Mouse (Mus musculus) bone marrow macrophage, adult 2 months (primary cell): Measurements from ENCODE around the gene Dnajb3. TPM values are rescaled to one million over a fixed set of nuclear protein-coding genes. Genes with fewer than 3 reads are reported as not detected.
"Not testable (repeated sequence)": the region's sequence is repeated elsewhere in the genome, so short reads cannot be mapped to it uniquely, and the experiment has no call there.

Experiments used
- H3K27ac ChIP-seq: 2 replicates; pipeline ENCODE4 v1.5.1; 2012; ENCODE audit warnings: low read depth, low read length; ENCODE audit not compliant: insufficient read depth
- H3K4me1 ChIP-seq: 2 replicates; pipeline ENCODE4 v1.6.1; 2012; ENCODE audit warnings: low read length; ENCODE audit not compliant: control insufficient read depth, insufficient read depth
- H3K4me3 ChIP-seq: 2 replicates; pipeline ENCODE4 v1.5.1; 2012; ENCODE audit warnings: mild to moderate bottlenecking, low read length, moderate library complexity; ENCODE audit not compliant: insufficient read depth
- CTCF ChIP-seq: IDR thresholded peaks from 2 replicates; pipeline ENCODE4 v1.5.1; 2012; ENCODE audit warnings: low read depth, mild to moderate bottlenecking, low read length, moderate library complexity
- POLR2A ChIP-seq: IDR thresholded peaks from 2 replicates; pipeline ENCODE4 v1.6.1; 2012; ENCODE audit warnings: mild to moderate bottlenecking, low read depth, low read length, borderline replicate concordance
- polyA plus RNA-seq: library from polyadenylated mRNA; stranded (reverse); fragments of >200 nt; gene quantifications from 2 replicates; pipeline ENCODE4 v1.2.4, GENCODE M21; 2012; ENCODE audit not compliant: missing spikeins, insufficient read depth, insufficient read length

Gene Dnajb3
- polyA plus RNA-seq, 1 experiment = not detected

DNA sequence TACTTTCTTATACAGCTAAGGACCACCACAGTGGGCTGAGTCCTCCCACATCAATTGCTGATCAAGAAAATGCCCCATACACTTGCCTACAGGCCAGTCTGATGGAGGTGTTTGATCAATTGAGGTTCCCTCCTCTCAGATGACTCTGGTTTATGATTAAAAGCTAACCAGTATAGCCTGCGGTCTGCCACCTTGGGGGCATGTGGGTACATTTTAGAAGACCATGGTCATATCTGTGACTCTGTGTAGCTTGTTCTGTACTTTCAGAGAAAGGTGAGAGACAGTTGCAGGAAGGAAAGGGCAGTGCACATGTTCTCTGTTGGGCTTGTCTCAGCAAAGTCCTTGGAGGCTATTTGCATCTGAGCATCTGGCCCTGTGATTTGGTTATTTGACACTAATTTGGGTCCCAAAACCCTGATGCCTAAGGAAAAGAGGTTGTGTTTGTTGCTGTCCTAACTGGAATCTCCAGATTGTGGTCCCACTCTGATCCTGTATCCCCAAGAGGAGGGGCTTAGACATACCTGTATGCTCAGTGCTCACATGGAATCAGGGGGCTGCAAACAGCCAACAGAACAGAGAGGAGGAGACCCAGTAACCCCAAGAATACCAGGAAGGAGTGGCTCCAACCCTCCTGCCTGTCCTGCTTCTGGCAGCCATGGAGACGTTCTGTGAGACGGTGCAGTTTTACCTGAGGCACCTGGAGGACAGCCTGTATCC is 27.2 kb upstream of the Dnajb3 start:
- no peak for TF ChIP-seq CTCF
- TF ChIP-seq POLR2A = no peak
- Histone ChIP-seq H3K4me1 (no peaks in the 10 kb centered on the region), H3K27ac (no peak overlapping the region), H3K4me3 (no peak overlapping the region)

DNA sequence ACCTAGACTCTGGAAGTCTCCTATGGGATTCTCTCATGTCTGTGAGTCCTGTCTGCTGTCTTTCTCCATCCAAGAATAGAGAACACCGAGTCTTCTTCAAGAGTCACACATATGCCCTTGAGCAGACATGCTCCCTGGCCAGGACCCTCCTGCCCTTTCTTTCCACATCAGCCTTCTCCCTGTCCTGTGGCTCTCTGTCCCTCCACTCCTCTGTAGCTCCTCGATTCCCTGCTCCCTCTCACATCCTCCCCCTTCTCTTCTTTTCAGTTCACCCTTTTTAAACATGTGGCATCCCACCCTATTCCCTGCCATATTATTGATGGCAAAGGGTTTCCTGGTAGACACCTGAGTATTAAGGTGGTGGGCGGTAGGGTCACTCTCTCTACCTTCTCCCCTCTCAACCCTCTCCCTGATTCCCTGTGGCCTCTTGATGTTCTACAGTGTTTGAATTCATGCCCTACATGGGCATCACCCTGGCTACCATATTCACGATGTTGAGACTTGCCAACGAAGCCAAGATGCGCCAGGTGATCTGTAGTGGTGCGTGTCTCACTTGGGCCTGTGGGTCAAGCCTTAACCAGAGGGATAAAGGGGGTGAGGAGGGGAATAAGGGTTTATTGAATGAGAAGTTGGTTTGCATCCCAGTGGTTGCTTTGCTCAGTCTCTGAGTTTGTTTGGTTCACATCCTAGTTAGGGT is 26.4 kb upstream of the Dnajb3 start:
- no peak overlapping the region for H3K4me3 ChIP-seq
- no peak overlapping the region for H3K27ac ChIP-seq
- no peak for TF ChIP-seq CTCF
- TF ChIP-seq POLR2A = no peak
- H3K4me1 ChIP-seq = peaks cover 5% of the 10 kb centered on the region

DNA sequence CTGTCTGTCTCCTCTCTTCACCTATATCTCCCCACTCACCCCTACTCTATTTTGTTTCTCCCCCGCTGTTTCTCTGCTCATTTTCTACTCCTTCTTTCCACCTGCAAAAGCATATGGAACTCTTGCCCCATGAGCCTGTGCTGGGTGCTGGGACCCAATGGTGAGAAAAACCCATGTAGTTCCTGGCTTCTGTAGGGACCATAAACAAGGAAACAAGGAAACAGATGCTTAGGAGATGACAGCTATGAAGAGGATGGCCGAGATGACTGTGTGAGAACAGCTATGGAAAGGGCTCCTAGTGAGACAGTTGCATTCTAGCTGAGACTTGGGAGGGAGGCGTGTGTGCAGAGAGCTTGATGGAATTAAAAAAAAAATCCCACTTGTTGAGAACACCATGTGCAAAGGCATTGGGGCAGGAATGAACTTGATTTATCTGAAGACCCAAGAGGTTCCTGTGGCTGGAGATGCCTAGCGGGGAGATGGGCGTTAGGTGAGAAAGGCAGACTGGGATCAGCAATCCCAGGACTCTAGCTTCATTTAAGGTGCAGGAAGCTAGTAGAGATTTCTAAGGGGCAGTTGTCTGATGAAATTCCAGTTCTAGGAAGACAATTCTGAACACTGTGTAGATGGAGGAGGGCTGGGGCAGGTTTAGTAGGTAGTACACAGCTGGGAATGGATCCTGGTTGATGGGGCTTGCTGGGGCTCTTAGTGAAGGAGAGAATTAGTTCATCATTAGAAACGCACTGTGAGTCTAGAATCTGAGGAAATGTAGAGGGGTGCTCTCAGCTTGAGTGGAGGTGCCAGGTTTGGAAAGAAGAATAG is 25.6 kb upstream of the Dnajb3 start:
- peaks cover 10% of the 10 kb centered on the region for H3K4me1 ChIP-seq
- no peak overlapping the region for H3K27ac ChIP-seq
- H3K4me3 ChIP-seq = no peak overlapping the region
- TF ChIP-seq CTCF (no peak), POLR2A (no peak)

DNA sequence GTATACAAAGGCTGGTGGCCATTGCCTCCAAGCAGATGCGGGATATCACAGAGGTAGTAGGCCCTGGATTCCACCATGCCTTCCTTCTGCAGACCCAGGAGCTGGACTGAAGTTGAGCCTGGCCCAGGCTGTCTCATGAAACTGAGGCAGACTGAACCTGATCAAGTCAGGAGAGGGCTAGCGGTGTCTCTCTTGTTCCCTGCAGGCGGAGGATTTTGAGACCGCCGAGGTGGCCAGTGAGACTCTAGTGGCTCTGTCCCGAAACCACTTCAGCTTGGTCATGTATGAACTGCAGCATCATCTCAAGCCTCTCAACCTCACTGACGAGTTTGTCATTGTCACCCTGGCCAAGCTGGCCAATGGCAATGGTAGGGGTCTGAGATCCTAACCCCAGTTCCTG is 24.8 kb upstream of the Dnajb3 start:
- H3K4me1 ChIP-seq = peaks cover 10% of the 10 kb centered on the region

DNA sequence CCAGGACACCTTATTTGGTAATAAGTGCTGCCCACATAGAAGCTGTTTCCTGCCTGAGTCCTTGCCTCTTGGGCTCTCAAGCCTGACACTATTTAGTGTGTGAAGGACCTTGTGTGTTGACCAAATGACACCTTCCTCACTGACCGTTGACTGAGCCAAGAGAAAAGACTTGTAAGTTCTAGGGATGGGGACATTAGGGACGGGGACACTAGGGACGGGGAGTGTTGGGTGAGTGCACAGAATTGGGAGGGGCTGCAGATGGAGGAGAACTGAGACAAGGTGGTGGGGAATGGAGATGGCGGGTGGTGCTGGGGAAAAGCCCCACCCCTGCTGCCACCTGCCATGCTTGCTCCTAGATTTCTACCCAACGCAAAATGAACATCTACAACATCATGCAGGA is 24.4 kb upstream of the Dnajb3 start:
- H3K4me1 ChIP-seq = peaks cover 10% of the 10 kb centered on the region
- no peak overlapping the region for H3K4me3 ChIP-seq
- H3K27ac ChIP-seq = no peak overlapping the region
- no peak for TF ChIP-seq POLR2A
- no peak for TF ChIP-seq CTCF

More for the DNA sequence above, 24.8 kb upstream of the Dnajb3 start:
- no peak for TF ChIP-seq POLR2A
- TF ChIP-seq CTCF = no peak
- Histone ChIP-seq H3K4me3 (no peak overlapping the region), H3K27ac (no peak overlapping the region)

DNA sequence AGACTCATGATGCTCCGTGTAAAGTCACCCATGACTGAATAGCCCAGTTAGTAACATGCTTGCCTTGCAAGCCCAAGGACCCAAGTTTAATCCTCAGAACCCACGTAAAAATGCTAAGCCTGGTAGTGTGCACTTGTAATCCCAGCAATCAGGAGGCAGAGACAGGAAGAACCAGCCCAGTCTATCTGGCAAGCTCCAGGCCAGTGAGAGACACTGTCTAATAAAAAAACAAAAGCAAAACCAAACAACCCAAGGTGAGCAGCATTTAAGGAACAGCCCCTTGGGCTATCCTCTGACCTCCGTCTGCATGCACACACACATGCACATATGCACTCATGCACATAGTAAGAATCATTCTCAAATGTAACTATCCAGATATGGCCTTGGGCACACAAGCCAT is 24.0 kb upstream of the Dnajb3 start:
- no peak overlapping the region for H3K4me3 ChIP-seq
- H3K27ac ChIP-seq = no peak overlapping the region
- peaks cover 10% of the 10 kb centered on the region for H3K4me1 ChIP-seq
- TF ChIP-seq CTCF (no peak), POLR2A (no peak)

DNA sequence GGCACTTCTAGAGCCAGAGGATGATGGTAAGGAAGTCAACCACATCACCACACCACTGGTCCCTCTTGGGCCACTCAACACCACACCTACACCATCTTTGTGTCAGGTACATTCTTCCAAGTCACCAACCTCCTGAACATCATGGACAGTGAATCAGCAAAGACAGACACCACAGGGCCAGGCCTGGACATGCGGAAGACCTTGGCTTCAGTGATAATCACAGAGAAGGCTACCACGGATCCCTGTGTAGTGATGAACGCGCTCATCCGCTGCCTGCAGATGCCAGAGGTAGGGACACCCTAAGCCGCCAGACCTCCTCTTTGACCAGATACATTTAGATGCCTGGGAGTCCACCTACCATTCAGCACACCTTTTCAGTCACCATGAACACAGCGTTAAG is 22.5 kb upstream of the Dnajb3 start:
- Histone ChIP-seq H3K4me3 (no peak overlapping the region), H3K27ac (no peak overlapping the region), H3K4me1 (peaks cover 10% of the 10 kb centered on the region)
- TF ChIP-seq CTCF (no peak), POLR2A (no peak)

DNA sequence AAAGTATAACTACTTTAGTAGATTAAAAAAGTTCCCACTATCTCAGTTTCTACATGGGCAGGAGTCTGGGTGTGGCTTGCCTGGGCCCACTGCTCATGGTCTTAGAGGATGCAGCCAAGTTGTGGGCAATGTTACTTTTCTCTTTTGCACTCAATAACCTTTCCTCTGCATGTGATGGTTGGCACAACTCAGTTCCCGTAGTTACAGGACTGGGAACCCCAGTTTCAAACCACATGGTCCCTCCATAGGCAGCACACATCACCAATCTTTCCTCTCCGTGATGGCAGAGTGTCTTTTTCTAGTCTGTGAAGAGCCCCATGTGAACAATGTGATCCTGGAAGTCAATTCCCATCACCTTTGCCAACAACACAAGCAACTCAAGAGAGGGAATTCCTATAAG is 21.9 kb upstream of the Dnajb3 start:
- peaks cover 10% of the 10 kb centered on the region for H3K4me1 ChIP-seq
- TF ChIP-seq POLR2A (no peak), CTCF (no peak)
- H3K27ac ChIP-seq = no peak overlapping the region
- H3K4me3 ChIP-seq = no peak overlapping the region

DNA sequence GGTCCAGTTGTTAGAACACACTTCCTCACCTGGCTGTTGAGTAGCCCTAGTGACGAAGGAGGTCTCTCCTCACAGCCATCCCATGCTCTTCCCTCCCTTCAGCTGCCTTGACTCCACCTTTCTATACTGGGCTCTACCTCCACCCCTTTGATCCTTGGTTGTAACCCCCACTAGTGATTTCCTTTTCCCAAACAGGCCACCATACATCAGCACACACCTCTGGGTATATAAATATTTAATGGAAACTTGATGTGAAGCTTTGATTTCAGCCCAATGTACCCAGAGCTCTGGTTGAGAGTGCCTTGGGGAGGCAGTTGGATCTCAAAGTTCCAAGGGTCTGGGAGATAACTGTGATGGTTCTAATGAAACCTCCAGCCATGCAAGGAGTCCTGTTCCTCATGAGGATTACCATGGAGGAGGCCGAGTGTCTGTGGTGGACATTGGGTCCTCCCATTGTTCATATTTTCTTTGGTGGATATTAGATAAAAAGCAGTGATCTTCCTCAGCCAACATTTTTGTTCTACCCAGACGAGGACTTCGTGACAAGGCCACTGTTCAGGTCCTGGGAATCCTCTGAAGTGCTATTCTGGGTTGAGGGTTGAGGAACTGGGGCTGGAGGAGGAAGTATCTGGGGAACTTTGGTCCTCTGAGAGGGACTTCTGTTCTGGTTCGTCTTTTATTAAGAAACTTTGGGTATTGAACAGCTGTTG is 21.2 kb upstream of the Dnajb3 start, which contains the start of gene Mroh2a:
Gene Mroh2a, plus strand, starts transcription at position 317 of the 710 bp plus-strand sequence.
- Histone ChIP-seq H3K4me3 (no peak within 1 kb of the TSS), H3K27ac (no peak within 1 kb of the TSS), H3K4me1 (peaks cover 10% of the 10 kb centered on the region)
- TF ChIP-seq POLR2A (no peak), CTCF (no peak)

DNA sequence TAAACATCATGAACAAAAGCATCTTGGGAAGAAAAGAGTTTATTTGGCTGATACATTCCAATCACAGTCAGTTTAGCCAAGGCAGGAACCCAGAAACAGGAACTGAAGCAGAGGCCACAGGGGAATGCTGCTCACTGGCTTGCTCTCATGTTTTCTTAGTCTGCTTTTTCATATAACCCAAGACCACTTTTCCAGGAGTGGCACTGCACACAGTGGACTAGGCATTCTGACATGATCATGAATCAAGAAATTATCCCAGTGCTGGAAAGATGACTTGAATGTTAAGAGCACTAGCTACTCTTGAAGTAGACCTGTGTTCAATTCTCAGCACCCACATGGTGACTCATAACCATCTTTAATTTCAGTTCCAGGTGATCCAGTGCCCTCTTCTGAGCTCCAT is 20.2 kb upstream of the Dnajb3 start:
- peaks cover 10% of the 10 kb centered on the region for H3K4me1 ChIP-seq
- no peak overlapping the region for H3K27ac ChIP-seq
- H3K4me3 ChIP-seq = no peak overlapping the region
- TF ChIP-seq CTCF = no peak
- no peak for TF ChIP-seq POLR2A

DNA sequence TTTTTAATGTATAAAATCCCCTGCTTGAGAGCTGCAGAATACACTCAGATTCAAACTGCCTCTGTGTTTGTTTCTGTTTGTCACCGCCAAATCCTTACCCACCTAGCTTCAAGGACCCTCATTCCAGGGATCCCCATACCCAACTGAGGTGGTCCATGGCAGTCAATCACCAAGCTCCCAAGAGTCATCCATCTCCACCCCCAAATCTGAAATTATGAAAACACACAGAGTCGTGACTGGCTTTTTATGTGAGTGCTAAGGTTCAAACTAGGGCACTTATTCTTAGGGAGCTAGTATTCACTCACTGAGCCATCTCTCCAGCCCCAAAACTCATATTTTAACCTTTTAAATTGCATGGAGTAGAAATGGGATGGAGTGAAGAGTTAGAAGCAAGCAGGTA is 19.7 kb upstream of the Dnajb3 start:
- not testable (repeated sequence) for H3K27ac ChIP-seq, H3K4me3 ChIP-seq
- H3K4me1 ChIP-seq = peaks cover 10% of the 10 kb centered on the region
